Mouse (Mus musculus): Measurements from ENCODE around the gene Ptbp3. TPM values are rescaled to one million over a fixed set of nuclear protein-coding genes. Genes with fewer than 3 reads are reported as not detected.

Gene Ptbp3
- total and polyA plus RNA-seq, 2 experiments = 24.1 to 52.6 TPM

DNA sequence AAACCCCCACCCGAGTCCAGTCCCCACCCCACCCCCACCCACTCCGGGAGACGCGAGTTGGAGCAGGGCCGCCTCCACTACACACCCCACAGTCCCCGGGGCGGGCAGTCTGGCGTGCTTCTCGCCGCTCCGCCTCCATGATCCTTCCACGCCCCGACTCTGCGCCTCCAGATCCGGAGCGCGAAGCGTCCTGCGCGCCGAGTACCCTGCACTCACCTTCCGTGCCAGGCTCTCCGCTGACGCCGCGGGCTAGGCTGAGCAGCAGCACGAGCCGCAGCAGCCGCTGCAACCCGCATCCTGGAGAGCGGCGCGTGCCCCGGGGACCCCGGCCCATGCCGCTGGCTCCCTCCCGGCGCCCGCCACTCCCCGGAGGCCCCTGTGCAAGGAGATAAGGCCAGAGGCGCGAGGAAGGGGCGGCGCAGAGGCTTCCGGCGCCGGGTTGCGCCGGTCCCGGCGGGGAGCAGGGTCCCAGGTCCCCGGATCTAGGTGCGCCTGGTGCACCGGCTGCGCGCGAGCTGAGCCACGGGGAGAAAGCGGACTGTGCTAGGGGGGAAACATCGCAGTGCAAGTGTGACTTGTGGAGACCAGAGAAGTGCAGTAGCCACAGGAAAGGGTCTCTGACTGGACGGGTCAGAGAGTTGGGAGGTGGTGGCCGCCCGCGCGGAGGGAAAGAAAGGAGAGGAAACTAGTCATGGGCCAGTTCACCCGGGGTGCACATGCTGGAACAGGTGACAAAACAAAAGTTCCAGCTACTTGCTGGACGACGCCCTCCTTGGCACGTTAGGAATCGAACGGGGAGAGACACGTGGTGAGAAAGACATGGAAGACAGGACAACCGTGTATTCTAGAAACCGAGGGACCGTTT lies 110.9 kb downstream of the Ptbp3 start, which contains the start of gene Susd1:
Gene Susd1 (minus strand): TSS at position 644 of the 865 bp plus-strand sequence.
- H3K27ac ChIP-seq (replicated peaks; ENCODE audit: insufficient read depth, low read depth, low read length) = peak within 1 kb of the TSS; percentile 79
- H3K36me3 ChIP-seq (ENCODE audit: control insufficient read depth, insufficient read depth, low read length) = no peaks in the 10 kb centered on the region
- WGBS = under 1% methylated on average over 70 of the region's 75 CpGs
- DNase-seq (ENCODE audit: extremely low read depth, low read depth, low spot score) = peak; percentile 82
- no peak for TF ChIP-seq CTCF (IDR thresholded peaks at IDR 0.05; ENCODE audit: low read depth, low read length)
- peak; percentile 73 for TF ChIP-seq POLR2A (IDR thresholded peaks at IDR 0.05; ENCODE audit: extremely low read depth, insufficient read depth, low read length)
- H3K4me3 ChIP-seq (ENCODE audit: insufficient read depth, low read depth, low read length) = peak within 1 kb of the TSS; percentile 65
- no peaks in the 10 kb centered on the region; the same call in 1 of the 2 replicates for H3K79me2 ChIP-seq (ENCODE audit: control insufficient read depth, insufficient read depth, low read length)
- H3K4me1 ChIP-seq (ENCODE audit: control insufficient read depth, insufficient read depth, low read length) = peaks cover 13% of the 10 kb centered on the region
- peak within 1 kb of the TSS; percentile 81 for H3K9ac ChIP-seq (ENCODE audit: low read depth, low read length)
- H3K27me3 ChIP-seq (ENCODE audit: control insufficient read depth, insufficient read depth, low read length) = no peaks in the 10 kb centered on the region

DNA sequence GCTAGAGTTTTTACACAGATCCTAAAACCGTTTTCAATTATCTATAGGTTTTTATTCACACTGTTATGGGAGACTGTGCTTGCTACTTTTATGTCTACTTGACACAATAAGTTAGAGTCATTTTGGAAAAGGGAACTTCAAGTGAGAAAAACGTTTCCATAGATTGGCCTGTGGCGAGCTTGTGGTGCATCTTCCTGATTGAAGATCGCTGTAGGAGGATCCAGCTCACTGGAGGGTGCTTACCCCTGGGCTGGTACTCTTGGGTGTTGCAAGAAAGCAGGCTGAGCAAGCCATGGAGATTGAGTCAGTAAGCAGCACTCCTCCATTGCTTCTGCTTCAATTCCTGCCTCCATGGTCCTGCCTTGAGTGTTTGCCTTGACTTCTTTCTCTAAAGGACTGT lies 113.2 kb downstream of the Ptbp3 start:
- WGBS = 87% methylated on average over 4 of the region's 4 CpGs
- Histone ChIP-seq H3K4me3 (ENCODE audit: insufficient read depth, low read depth, low read length) (no peak overlapping the region), H3K9ac (ENCODE audit: low read depth, low read length) (no peak overlapping the region), H3K79me2 (ENCODE audit: control insufficient read depth, insufficient read depth, low read length) (no peaks in the 10 kb centered on the region; the same call in 1 of the 2 replicates), H3K27me3 (ENCODE audit: control insufficient read depth, insufficient read depth, low read length) (no peaks in the 10 kb centered on the region), H3K27ac (replicated peaks; ENCODE audit: insufficient read depth, low read depth, low read length) (no peak overlapping the region), H3K4me1 (ENCODE audit: control insufficient read depth, insufficient read depth, low read length) (peaks cover 11% of the 10 kb centered on the region), H3K36me3 (ENCODE audit: control insufficient read depth, insufficient read depth, low read length) (no peaks in the 10 kb centered on the region)
- no peak for TF ChIP-seq POLR2A (IDR thresholded peaks at IDR 0.05; ENCODE audit: extremely low read depth, insufficient read depth, low read length)
- TF ChIP-seq CTCF (IDR thresholded peaks at IDR 0.05; ENCODE audit: low read depth, low read length) = no peak
- no peak for DNase-seq (ENCODE audit: extremely low read depth, low read depth, low spot score)

DNA sequence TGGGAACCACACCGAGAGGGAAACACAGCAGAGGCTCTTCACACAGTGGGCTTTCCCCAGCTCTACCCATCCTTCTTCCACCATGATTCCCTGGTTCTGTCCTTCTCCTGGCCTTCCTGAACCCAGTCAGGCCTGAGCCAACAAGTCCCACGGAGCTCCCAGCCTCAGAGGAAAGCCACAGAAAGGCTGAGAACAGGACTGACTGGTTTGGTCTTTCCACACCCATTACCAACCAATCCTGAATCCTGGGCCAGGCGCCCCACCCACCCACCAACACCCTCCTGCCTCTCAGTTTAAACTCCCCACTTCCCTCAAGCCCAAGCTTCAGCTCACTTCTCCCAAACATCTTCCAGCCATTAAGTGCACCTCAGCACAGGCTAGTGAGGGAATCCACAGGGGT lies 115.1 kb downstream of the Ptbp3 start:
- Histone ChIP-seq H3K4me1 (ENCODE audit: control insufficient read depth, insufficient read depth, low read length) (peaks cover 2% of the 10 kb centered on the region; the same call in 1 of the 2 replicates), H3K27ac (replicated peaks; ENCODE audit: insufficient read depth, low read depth, low read length) (no peak overlapping the region), H3K27me3 (ENCODE audit: control insufficient read depth, insufficient read depth, low read length) (no peaks in the 10 kb centered on the region), H3K79me2 (ENCODE audit: control insufficient read depth, insufficient read depth, low read length) (no peaks in the 10 kb centered on the region; the same call in 1 of the 2 replicates), H3K9ac (ENCODE audit: low read depth, low read length) (no peak overlapping the region), H3K36me3 (ENCODE audit: control insufficient read depth, insufficient read depth, low read length) (no peaks in the 10 kb centered on the region), H3K4me3 (ENCODE audit: insufficient read depth, low read depth, low read length) (no peak overlapping the region)
- no peak for TF ChIP-seq CTCF (IDR thresholded peaks at IDR 0.05; ENCODE audit: low read depth, low read length)
- TF ChIP-seq POLR2A (IDR thresholded peaks at IDR 0.05; ENCODE audit: extremely low read depth, insufficient read depth, low read length) = no peak
- 91% methylated on average over 3 of the region's 3 CpGs for WGBS
- DNase-seq (ENCODE audit: extremely low read depth, low read depth, low spot score) = no peak

DNA sequence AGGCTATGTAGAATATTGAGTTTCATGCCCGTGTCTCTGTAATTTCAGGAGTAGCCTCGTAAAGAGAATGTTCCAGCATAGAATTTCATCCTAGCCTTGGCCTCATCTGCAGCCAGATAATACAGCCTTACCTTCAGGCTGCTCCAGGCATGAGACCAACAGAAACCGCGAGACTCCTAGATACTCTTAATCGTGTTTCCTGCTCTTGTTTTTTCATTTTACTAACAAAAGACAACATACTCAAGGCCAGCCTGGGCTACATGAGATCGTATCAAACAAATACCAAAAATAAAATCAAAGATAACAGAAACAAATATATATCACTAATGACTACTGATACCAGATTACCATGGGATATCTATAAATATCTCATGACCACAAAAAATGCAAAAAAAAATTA lies 120.0 kb downstream of the Ptbp3 start:
- Histone ChIP-seq H3K36me3 (ENCODE audit: control insufficient read depth, insufficient read depth, low read length) (no peaks in the 10 kb centered on the region), H3K4me3 (ENCODE audit: insufficient read depth, low read depth, low read length) (no peak overlapping the region), H3K9ac (ENCODE audit: low read depth, low read length) (no peak overlapping the region), H3K27ac (replicated peaks; ENCODE audit: insufficient read depth, low read depth, low read length) (no peak overlapping the region), H3K27me3 (ENCODE audit: control insufficient read depth, insufficient read depth, low read length) (no peaks in the 10 kb centered on the region), H3K79me2 (ENCODE audit: control insufficient read depth, insufficient read depth, low read length) (no peaks in the 10 kb centered on the region; the same call in 1 of the 2 replicates), H3K4me1 (ENCODE audit: control insufficient read depth, insufficient read depth, low read length) (no peaks in the 10 kb centered on the region)
- TF ChIP-seq CTCF (IDR thresholded peaks at IDR 0.05; ENCODE audit: low read depth, low read length) (no peak), POLR2A (IDR thresholded peaks at IDR 0.05; ENCODE audit: extremely low read depth, insufficient read depth, low read length) (no peak)
- no peak for DNase-seq (ENCODE audit: extremely low read depth, low read depth, low spot score)
- 80% methylated on average over 6 of the region's 6 CpGs for WGBS

DNA sequence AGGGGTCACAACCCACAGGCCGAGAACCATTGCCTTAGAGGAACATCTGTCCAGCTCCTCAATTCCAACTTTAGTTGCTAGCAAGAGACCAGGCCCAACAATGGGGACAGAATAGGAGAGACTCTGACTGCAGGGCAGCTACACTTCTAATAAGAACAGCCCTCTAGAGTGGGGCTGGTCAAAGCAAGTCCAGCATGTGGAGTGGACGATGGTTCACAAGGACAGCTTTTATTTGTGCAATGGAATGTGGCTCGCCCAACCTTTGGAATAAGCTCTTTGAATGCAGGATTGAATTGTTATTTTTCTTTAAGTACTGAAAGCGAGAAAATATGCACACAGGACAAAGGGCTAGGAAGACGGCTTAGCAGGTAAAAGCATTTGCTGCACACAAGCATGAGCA lies 122.7 kb downstream of the Ptbp3 start:
- 94% methylated on average over 5 of the region's 5 CpGs for WGBS
- Histone ChIP-seq H3K9ac (ENCODE audit: low read depth, low read length) (no peak overlapping the region), H3K4me1 (ENCODE audit: control insufficient read depth, insufficient read depth, low read length) (no peaks in the 10 kb centered on the region), H3K79me2 (ENCODE audit: control insufficient read depth, insufficient read depth, low read length) (no peaks in the 10 kb centered on the region), H3K27me3 (ENCODE audit: control insufficient read depth, insufficient read depth, low read length) (no peaks in the 10 kb centered on the region), H3K4me3 (ENCODE audit: insufficient read depth, low read depth, low read length) (no peak overlapping the region), H3K36me3 (ENCODE audit: control insufficient read depth, insufficient read depth, low read length) (no peaks in the 10 kb centered on the region), H3K27ac (replicated peaks; ENCODE audit: insufficient read depth, low read depth, low read length) (no peak overlapping the region)
- no peak for TF ChIP-seq POLR2A (IDR thresholded peaks at IDR 0.05; ENCODE audit: extremely low read depth, insufficient read depth, low read length)
- no peak for TF ChIP-seq CTCF (IDR thresholded peaks at IDR 0.05; ENCODE audit: low read depth, low read length)
- DNase-seq (ENCODE audit: extremely low read depth, low read depth, low spot score) = no peak

DNA sequence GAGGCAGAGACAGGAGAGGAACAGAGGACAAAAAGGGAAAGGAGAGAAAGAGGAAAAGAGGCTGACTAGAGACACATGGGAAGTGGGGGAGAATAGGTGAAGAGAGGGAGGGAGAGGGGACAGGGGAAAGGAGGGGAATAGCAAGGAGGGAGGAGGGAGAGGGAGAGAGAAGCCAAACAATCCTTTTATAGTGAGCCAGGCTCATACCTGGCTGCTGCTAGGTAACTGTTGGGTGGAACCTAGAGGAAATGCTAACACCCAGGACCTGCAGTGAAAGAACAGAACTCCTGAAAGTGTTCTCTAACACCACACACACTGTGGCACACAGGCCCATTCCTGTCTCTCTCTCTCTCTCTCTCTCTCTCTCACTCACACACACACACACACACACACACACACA lies 126.4 kb downstream of the Ptbp3 start:
- Histone ChIP-seq H3K27me3 (ENCODE audit: control insufficient read depth, insufficient read depth, low read length) (no peaks in the 10 kb centered on the region), H3K4me1 (ENCODE audit: control insufficient read depth, insufficient read depth, low read length) (peaks cover 3% of the 10 kb centered on the region; the same call in 1 of the 2 replicates), H3K79me2 (ENCODE audit: control insufficient read depth, insufficient read depth, low read length) (no peaks in the 10 kb centered on the region), H3K4me3 (ENCODE audit: insufficient read depth, low read depth, low read length) (no peak overlapping the region), H3K27ac (replicated peaks; ENCODE audit: insufficient read depth, low read depth, low read length) (no peak overlapping the region), H3K36me3 (ENCODE audit: control insufficient read depth, insufficient read depth, low read length) (no peaks in the 10 kb centered on the region), H3K9ac (ENCODE audit: low read depth, low read length) (no peak overlapping the region)
- no peak for DNase-seq (ENCODE audit: extremely low read depth, low read depth, low spot score)
- no peak for TF ChIP-seq CTCF (IDR thresholded peaks at IDR 0.05; ENCODE audit: low read depth, low read length)
- TF ChIP-seq POLR2A (IDR thresholded peaks at IDR 0.05; ENCODE audit: extremely low read depth, insufficient read depth, low read length) = no peak
